ENCODE assay signal across 8 mouse cellular contexts in the genomic region with DNA sequence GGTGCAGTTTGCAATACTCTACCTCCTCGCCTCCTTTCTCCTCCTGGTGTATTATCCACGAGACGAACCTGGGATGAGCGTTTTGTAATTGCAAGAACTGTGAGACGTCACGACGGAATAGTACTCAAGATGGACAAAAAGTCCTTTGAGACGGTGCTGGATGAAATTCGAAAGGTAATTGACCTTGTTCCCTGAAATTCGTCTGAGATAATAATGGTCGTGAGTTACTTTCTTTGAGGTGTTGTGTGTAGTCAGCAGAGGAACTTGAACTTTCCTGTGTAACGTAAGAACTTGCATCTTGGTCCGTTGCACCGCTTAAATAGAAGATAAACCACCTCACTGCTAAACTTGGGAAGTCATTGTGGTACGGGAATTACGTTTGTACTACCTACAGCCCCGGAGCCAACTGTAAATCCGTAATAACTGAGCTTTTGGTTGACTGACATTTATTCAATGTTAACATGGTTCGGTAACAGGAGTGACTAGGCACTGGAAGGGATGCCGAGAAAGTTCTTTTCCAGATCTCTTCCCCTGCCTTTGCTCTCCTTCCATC. TPM values are rescaled to one million over a fixed set of nuclear protein-coding genes. Genes with fewer than 3 reads are reported as not detected.
DNase-seq lines count a peak whose midpoint lies in the region; ATAC-seq lines count a peak whose summit lies in the region.

No protein-coding gene starts in this region.

- peak overlapping the region; percentile 96 for H3K4me3 ChIP-seq in kidney, embryonic 15.5 days (replicated peaks)
- H3K4me3 ChIP-seq in forebrain, embryonic 12.5 days (replicated peaks), result peak overlapping the region; percentile 87
- H3K4me3 ChIP-seq in liver, embryonic 16.5 days (ENCODE audit: low read depth, low read length), result peak overlapping the region; percentile 79

- 0 out of 2 replicates have a peak overlapping the region, but pooled peaks have one; percentile 93 for H3K27ac ChIP-seq in kidney, embryonic 15.5 days
- H3K27ac ChIP-seq in forebrain, embryonic 12.5 days, result peak overlapping the region; percentile 85; the same call in 1 of the 2 replicates
- H3K27ac ChIP-seq in liver, embryonic 16.5 days (ENCODE audit: low read length), result peak overlapping the region; percentile 70

- no peak for ATAC-seq in kidney, embryonic 15.5 days (replicated peaks; ENCODE audit: low FRiP score)
- no peak for ATAC-seq in forebrain, embryonic 12.5 days (ENCODE audit: low FRiP score)
- ATAC-seq in liver, embryonic 16.5 days (ENCODE audit: low read depth), result no peak

- DNase-seq in kidney, postnatal 10 days, result no peak
- DNase-seq in NIH3T3 (ENCODE audit: low read depth), result peak; percentile 26
- no peak for DNase-seq in right cerebral cortex, adult 2 months (ENCODE audit: low spot score in 2 of 2)
- DNase-seq in gastrocnemius, postnatal 10 days, result no peak
- no peak for DNase-seq in gastrocnemius, adult 18-20 months (ENCODE audit: low spot score)

- H3K4me2 ChIP-seq in kidney, embryonic 15.5 days, result peak overlapping the region; percentile 77
- H3K4me2 ChIP-seq in forebrain, embryonic 12.5 days, result peak overlapping the region; percentile 70
- H3K4me2 ChIP-seq in liver, embryonic 16.5 days (ENCODE audit: low read depth, low read length), result peak overlapping the region; percentile 78

- peaks cover 50% of the 10 kb centered on the region for H3K4me1 ChIP-seq in kidney, embryonic 15.5 days
- peaks cover 45% of the 10 kb centered on the region for H3K4me1 ChIP-seq in forebrain, embryonic 12.5 days
- peaks cover 21% of the 10 kb centered on the region for H3K4me1 ChIP-seq in liver, embryonic 16.5 days (ENCODE audit: control insufficient read depth, low read depth, low read length)

- peak overlapping the region; percentile 93 for H3K9ac ChIP-seq in kidney, embryonic 15.5 days
- H3K9ac ChIP-seq in forebrain, embryonic 12.5 days, result peak overlapping the region; percentile 86
- peak overlapping the region; percentile 83 for H3K9ac ChIP-seq in liver, embryonic 16.5 days (ENCODE audit: low read depth, low read length)

- H3K36me3 ChIP-seq in kidney, embryonic 15.5 days, result peaks cover 27% of the 10 kb centered on the region
- H3K36me3 ChIP-seq in forebrain, embryonic 12.5 days (replicated peaks), result peaks cover 19% of the 10 kb centered on the region
- peaks cover 3% of the 10 kb centered on the region; the same call in 1 of the 2 replicates for H3K36me3 ChIP-seq in liver, embryonic 16.5 days (ENCODE audit: control insufficient read depth, insufficient read depth)

- WGBS in kidney, embryonic 15.5 days, result under 1% methylated on average over 20 of the region's 20 CpGs
- under 1% methylated on average over 20 of the region's 20 CpGs for WGBS in forebrain, embryonic 12.5 days
- under 1% methylated on average over 20 of the region's 20 CpGs for WGBS in liver, embryonic 16.5 days (ENCODE audit: insufficient replicate concordance)

- no peaks in the 10 kb centered on the region for H3K9me3 ChIP-seq in kidney, embryonic 15.5 days (replicated peaks)
- no peaks in the 10 kb centered on the region for H3K9me3 ChIP-seq in forebrain, embryonic 12.5 days
- no peaks in the 10 kb centered on the region for H3K9me3 ChIP-seq in liver, embryonic 16.5 days (replicated peaks; ENCODE audit: control insufficient read depth, low read length)

- H3K27me3 ChIP-seq in kidney, embryonic 15.5 days, result no peaks in the 10 kb centered on the region
- no peaks in the 10 kb centered on the region for H3K27me3 ChIP-seq in forebrain, embryonic 12.5 days
- no peaks in the 10 kb centered on the region for H3K27me3 ChIP-seq in liver, embryonic 16.5 days (ENCODE audit: control insufficient read depth, insufficient read depth, low read depth, low read length)

RNA-seq across cellular contexts. Expression of a gene that starts 0.8 kb away (rescaled TPM):
- 20.8 and 24.8 TPM in 2 replicates for polyA plus RNA-seq in kidney, embryonic 15.5 days (2015; fragmentation: Nextera tagmentation; extraction: Ambion mirVana)
- 29.4 and 31.2 TPM in 2 replicates for polyA plus RNA-seq in forebrain, embryonic 12.5 days (2016; fragmentation: Nextera tagmentation; extraction: Ambion mirVana)
- polyA plus RNA-seq in liver, embryonic 16.5 days (2015; fragmentation: Nextera tagmentation; extraction: Ambion mirVana), result 3.1 and 4.3 TPM in 2 replicates
- total RNA-seq in gastrocnemius, postnatal 10 days (2021), result 10 to 100 TPM in 1 of 2 experiments, 1 to 10 TPM in 1; 9.6 to 11.9 TPM
- total RNA-seq in gastrocnemius, adult 18-20 months (2021), result 1 to 10 TPM; 5.4 to 5.6 TPM

RNA-seq across cellular contexts. Expression of a gene that starts 1.1 kb away (rescaled TPM):
- 9.3 and 9.9 TPM in 2 replicates for polyA plus RNA-seq in kidney, embryonic 15.5 days (2015; fragmentation: Nextera tagmentation; extraction: Ambion mirVana)
- 13.3 and 13.8 TPM in 2 replicates for polyA plus RNA-seq in forebrain, embryonic 12.5 days (2016; fragmentation: Nextera tagmentation; extraction: Ambion mirVana)
- polyA plus RNA-seq in liver, embryonic 16.5 days (2015; fragmentation: Nextera tagmentation; extraction: Ambion mirVana), result 6.2 and 6.4 TPM in 2 replicates
- total RNA-seq in gastrocnemius, postnatal 10 days (2021), result 1 to 10 TPM; 4.1 to 5.2 TPM
- 1 to 10 TPM; 2.8 to 3.0 TPM for total RNA-seq in gastrocnemius, adult 18-20 months (2021)

RNA-seq across cellular contexts. Expression of a gene that starts 24.2 kb away (rescaled TPM):
- 0.08 and 0.21 TPM in 2 replicates for polyA plus RNA-seq in kidney, embryonic 15.5 days (2015; fragmentation: Nextera tagmentation; extraction: Ambion mirVana)
- polyA plus RNA-seq in forebrain, embryonic 12.5 days (2016; fragmentation: Nextera tagmentation; extraction: Ambion mirVana), result not detected in 2 replicates
- not detected in 2 replicates for polyA plus RNA-seq in liver, embryonic 16.5 days (2015; fragmentation: Nextera tagmentation; extraction: Ambion mirVana)
- total RNA-seq in gastrocnemius, postnatal 10 days (2021), result not detected
- total RNA-seq in gastrocnemius, adult 18-20 months (2021), result not detected
